Mouse (Mus musculus) midbrain, postnatal 0 days (tissue): ENCODE measurements around the gene Wscd2. TPM values are rescaled to one million over a fixed set of nuclear protein-coding genes. Genes with fewer than 3 reads are reported as not detected.
A peak's percentile ranks its signal among the peaks of the same experiment; 100 is the strongest.

Source experiments
- ATAC-seq: fragments of 200-750 bp; cut with Nextera tagmentation; 2 replicates; pipeline ENCODE4 v1.8.0; 2017; ENCODE audit warnings: moderate number of reproducible peaks, mild to moderate bottlenecking, moderate TSS enrichment, moderate library complexity; ENCODE audit not compliant: low FRiP score
- DNase-seq: peaks from one replicate; pipeline ENCODE4 v3.0.0-alpha.2; 2015; ENCODE audit warnings: low spot score
- H3K27ac ChIP-seq: fragments of 300-500 bp; sonication (generic); 2 replicates; pipeline ENCODE4 v1.5.1; 2014; ENCODE audit warnings: low read depth, mild to moderate bottlenecking, low read length, mixed read lengths
- H3K27me3 ChIP-seq: fragments of 300-500 bp; sonication (generic); 2 replicates; pipeline ENCODE4 v1.6.1; 2014; ENCODE audit warnings: low read length, control low read depth, mixed read lengths; ENCODE audit not compliant: insufficient read depth
- H3K36me3 ChIP-seq: fragments of 300-500 bp; sonication (generic); 2 replicates; pipeline ENCODE4 v1.6.1; 2014; ENCODE audit warnings: low read length, control low read depth, mixed read lengths; ENCODE audit not compliant: insufficient read depth
- H3K4me1 ChIP-seq: fragments of 300-500 bp; sonication (generic); 2 replicates; pipeline ENCODE4 v1.6.1; 2014; ENCODE audit warnings: mild to moderate bottlenecking, control low read depth, antibody characterized with exemption, low read length, mixed read lengths; ENCODE audit not compliant: insufficient read depth
- H3K4me2 ChIP-seq: fragments of 300-500 bp; sonication (generic); 2 replicates; pipeline ENCODE4 v1.6.1; 2014; ENCODE audit warnings: low read depth, mild to moderate bottlenecking, low read length, mixed read lengths; ENCODE audit not compliant: poor library complexity, severe bottlenecking
- H3K4me3 ChIP-seq: fragments of 300-500 bp; sonication (generic); 2 replicates; pipeline ENCODE4 v1.5.1; 2014; ENCODE audit warnings: low read depth, mild to moderate bottlenecking, low read length, moderate library complexity
- H3K9ac ChIP-seq: fragments of 300-500 bp; sonication (generic); replicated peaks from 2 replicates; pipeline ENCODE4 v1.6.1; 2014; ENCODE audit warnings: mild to moderate bottlenecking, low read length, moderate library complexity, mixed read lengths; ENCODE audit not compliant: poor library complexity, severe bottlenecking
- H3K9me3 ChIP-seq: fragments of 300-500 bp; sonication (generic); 2 replicates; pipeline ENCODE4 v1.6.1; 2016; ENCODE audit warnings: low read length, control low read depth
- CTCF ChIP-seq: IDR thresholded peaks from 2 replicates; pipeline ENCODE4 v1.5.1; 2016; ENCODE audit warnings: antibody characterized with exemption, mild to moderate bottlenecking
- WGBS: fragments of 180-500 bp; shearing (Covaris S2); extraction: QIAGEN DNeasy Blood & Tissue Kit; methylation state at CpG from one replicate; pipeline ENCODE4 v1.1.7; 2014; 5-methylcytosine and 5-hydroxymethylcytosine counted together
- polyA plus RNA-seq: library from polyadenylated mRNA; unstranded; fragments of >200 nt; fragmentation: Nextera tagmentation; extraction: Ambion mirVana; gene quantifications from 2 replicates; pipeline ENCODE4 v1.2.1, GENCODE M21; 2015
- total RNA-seq: library from RNA; depleted of rRNA; stranded (reverse); fragments of >200 nt; gene quantifications from 2 replicates; pipeline ENCODE4 v1.2.3, GENCODE M21; 2014

Wscd2 gene
- total and polyA plus RNA-seq, 2 experiments from 2014 or later, result 13.2 to 28.8 TPM

DNA sequence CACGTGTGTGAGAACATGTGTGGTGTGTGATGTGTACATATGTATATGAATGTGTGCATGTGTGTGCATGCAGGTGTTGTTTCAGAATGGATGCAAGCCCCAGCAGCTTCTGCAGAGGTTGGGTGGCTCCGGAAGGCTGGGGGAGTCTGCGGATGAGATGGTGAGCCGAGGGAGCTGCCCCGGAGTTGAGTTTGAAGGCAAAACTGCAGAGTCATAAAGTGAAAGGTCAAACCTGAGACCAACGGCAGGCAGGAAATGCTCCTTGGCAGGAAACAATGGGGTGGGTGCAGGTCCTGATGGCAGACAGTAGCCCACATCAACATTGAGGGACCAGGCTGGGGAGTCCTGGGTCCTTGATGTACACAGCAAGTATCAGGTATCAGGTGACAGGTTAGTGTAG lies 15.9 kb downstream of the Wscd2 start:
- Histone ChIP-seq H3K4me1 (peaks cover 12% of the 10 kb centered on the region), H3K4me2 (no peak overlapping the region), H3K4me3 (no peak overlapping the region), H3K27me3 (no peaks in the 10 kb centered on the region), H3K36me3 (0 out of 2 replicates have a peak, but pooled peaks cover 3% of the 10 kb centered on the region), H3K9me3 (no peaks in the 10 kb centered on the region), H3K9ac (no peak overlapping the region), H3K27ac (no peak overlapping the region)
- TF ChIP-seq CTCF, result no peak
- ATAC-seq (no peak), DNase-seq (no peak)
- 82% methylated on average over 6 of the region's 6 CpGs for WGBS

DNA sequence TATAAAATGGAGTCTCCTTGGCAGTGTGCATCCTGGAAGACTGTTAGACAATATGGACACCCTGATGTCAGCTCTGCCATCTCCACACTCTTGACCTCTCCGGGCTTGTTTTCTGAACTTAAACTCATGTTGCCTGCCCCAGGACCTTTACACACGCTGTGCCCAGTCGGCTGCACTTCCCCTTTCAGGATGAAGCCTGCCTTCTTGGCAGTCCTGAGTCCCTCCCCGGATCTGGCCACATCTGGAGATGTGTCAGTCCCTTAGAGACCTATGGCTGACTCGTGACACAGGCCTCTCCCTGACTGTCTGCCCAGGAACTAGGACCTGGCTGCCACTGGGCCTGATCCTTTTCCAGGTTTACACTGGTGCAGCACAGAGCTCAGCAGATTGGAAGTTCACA lies 16.6 kb downstream of the Wscd2 start:
- Histone ChIP-seq H3K9me3 (no peaks in the 10 kb centered on the region), H3K4me1 (peaks cover 13% of the 10 kb centered on the region), H3K27me3 (no peaks in the 10 kb centered on the region), H3K9ac (no peak overlapping the region), H3K4me3 (no peak overlapping the region), H3K36me3 (0 out of 2 replicates have a peak, but pooled peaks cover 3% of the 10 kb centered on the region), H3K4me2 (no peak overlapping the region), H3K27ac (no peak overlapping the region)
- no peak for DNase-seq
- no peak for ATAC-seq
- TF ChIP-seq CTCF, result no peak
- 77% methylated on average over 5 of the region's 5 CpGs for WGBS

- no peak overlapping the region for H3K9ac ChIP-seq
- H3K27ac ChIP-seq, result no peak overlapping the region
- peaks cover 13% of the 10 kb centered on the region for H3K4me1 ChIP-seq
- TF ChIP-seq CTCF, result no peak
- DNase-seq (no peak), ATAC-seq (no peak)
- no peak overlapping the region for H3K4me2 ChIP-seq
- 0 out of 2 replicates have a peak, but pooled peaks cover 3% of the 10 kb centered on the region for H3K36me3 ChIP-seq
- no peak overlapping the region for H3K4me3 ChIP-seq
- H3K27me3 ChIP-seq, result no peaks in the 10 kb centered on the region
- 78% methylated on average over 4 of the region's 4 CpGs for WGBS
- H3K9me3 ChIP-seq, result no peaks in the 10 kb centered on the region
Measured at GRCm38 (mm10) chr5:113509167-113509566, 19.0 kb downstream of the Wscd2 start.

DNA sequence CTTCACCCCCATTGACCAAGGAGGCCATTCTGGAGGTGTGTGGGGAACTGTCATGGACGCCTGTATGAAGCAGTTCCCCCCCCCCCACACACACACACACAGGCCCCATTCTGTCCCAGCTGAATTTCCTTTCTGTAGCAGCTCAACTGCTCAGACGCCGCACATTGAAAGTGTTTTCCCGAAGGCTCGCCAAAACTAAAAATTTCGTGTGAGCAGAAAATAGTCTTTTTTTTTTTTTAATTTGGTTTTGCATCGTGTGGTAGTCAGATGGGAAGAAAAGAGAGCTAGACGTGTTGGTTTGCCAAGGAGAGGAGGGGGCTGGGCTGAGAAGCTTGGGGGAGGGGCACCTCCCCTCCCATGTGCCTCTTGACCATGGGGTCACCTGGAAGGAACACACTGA lies 23.5 kb downstream of the Wscd2 start:
- H3K4me3 ChIP-seq, result no peak overlapping the region
- no peaks in the 10 kb centered on the region for H3K36me3 ChIP-seq
- H3K9ac ChIP-seq, result no peak overlapping the region
- 75% methylated on average over 8 of the region's 8 CpGs for WGBS
- TF ChIP-seq CTCF, result no peak
- H3K27me3 ChIP-seq, result no peaks in the 10 kb centered on the region
- H3K27ac ChIP-seq, result no peak overlapping the region
- ATAC-seq (no peak), DNase-seq (no peak)
- no peak overlapping the region for H3K4me2 ChIP-seq
- peaks cover 11% of the 10 kb centered on the region; the same call in 1 of the 2 replicates for H3K4me1 ChIP-seq
- no peaks in the 10 kb centered on the region for H3K9me3 ChIP-seq

DNA sequence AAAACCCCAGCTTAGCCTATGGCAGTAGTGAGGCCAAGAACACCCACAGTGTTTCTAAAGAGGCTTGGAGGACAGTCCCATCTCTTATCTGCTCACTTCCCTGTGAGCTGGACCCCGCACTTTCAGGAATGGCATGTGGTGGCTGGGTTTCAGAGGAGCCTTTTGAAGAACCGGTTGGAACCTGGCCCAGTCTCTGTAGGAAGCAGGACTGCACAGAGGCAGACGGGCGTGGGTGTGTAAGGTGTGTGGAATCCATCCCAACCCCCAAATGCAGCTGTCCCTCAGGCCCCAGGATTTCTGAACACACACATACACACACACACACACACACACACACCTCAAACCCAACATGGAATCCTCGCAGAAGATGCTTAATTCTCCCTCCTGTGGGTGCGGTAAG lies 23.9 kb downstream of the Wscd2 start:
- H3K27ac ChIP-seq, result no peak overlapping the region
- no peak for TF ChIP-seq CTCF
- H3K4me3 ChIP-seq, result no peak overlapping the region
- 80% methylated on average over 6 of the region's 6 CpGs for WGBS
- DNase-seq (no peak), ATAC-seq (no peak)
- H3K9ac ChIP-seq, result no peak overlapping the region
- no peak overlapping the region for H3K4me2 ChIP-seq
- H3K9me3 ChIP-seq, result no peaks in the 10 kb centered on the region
- H3K4me1 ChIP-seq, result peaks cover 11% of the 10 kb centered on the region; the same call in 1 of the 2 replicates
- no peaks in the 10 kb centered on the region for H3K27me3 ChIP-seq
- no peaks in the 10 kb centered on the region for H3K36me3 ChIP-seq

- no peaks in the 10 kb centered on the region for H3K36me3 ChIP-seq
- H3K9me3 ChIP-seq, result no peaks in the 10 kb centered on the region
- ATAC-seq (peak; percentile 42), DNase-seq (no peak)
- WGBS, result 33% methylated on average over 14 of the region's 14 CpGs
- H3K4me2 ChIP-seq, result peak overlapping the region; percentile 20; the same call in 1 of the 2 replicates
- H3K9ac ChIP-seq, result no peak overlapping the region
- H3K4me3 ChIP-seq, result no peak overlapping the region
- H3K27ac ChIP-seq, result peak overlapping the region; percentile 48; the same call in 1 of the 2 replicates
- peaks cover 5% of the 10 kb centered on the region; the same call in 1 of the 2 replicates for H3K4me1 ChIP-seq
- no peaks in the 10 kb centered on the region for H3K27me3 ChIP-seq
- no peak for TF ChIP-seq CTCF
Measured at GRCm38 (mm10) chr5:113516119-113516872, 26.2 kb downstream of the Wscd2 start.
